In the genomic region with DNA sequence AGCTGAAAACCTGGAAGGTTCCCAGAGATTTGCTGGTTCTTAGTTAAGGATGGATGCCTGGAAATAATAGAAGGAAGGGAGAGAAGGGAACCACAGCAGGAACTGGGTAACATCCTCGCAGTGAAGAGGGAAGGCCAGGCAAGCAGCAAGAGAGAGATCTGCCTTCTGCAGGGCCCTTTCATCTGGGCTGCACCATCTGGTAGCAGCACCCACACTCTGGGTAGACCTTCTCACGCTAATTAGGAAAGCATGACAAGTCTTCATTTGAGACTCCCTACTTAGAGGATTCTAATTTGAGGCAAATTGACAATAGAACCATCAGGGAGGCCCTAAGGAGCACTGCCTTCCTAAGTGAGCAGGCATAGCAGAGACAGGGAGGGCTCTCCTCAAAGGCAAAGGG, we compare ENCODE assay signal across 17 mouse cellular contexts.
"Had no signal": no experiment of that assay in that cellular context is flagged by ENCODE, and none has a peak within 500 bp of the region (broad histone marks: within the 10 kb centered on the region; RNA-seq: fewer than 3 reads in every experiment).

No protein-coding gene starts in this region.

- H3K4me1 ChIP-seq: limb, embryonic 10.5 days; liver, embryonic 15.5 days; midbrain, embryonic 10.5 days; midbrain, embryonic 15.5 days; neural tube, embryonic 12.5 days had no signal

- DNase-seq: kidney, adult 8-10 months; kidney, postnatal 25 days; lung, adult 2 months; lung, postnatal 36 days; retina, postnatal 1 day; right cerebral cortex, postnatal 4 days; spleen, adult 18-20 months; thymus, adult 18-20 months; thymus, postnatal 14 days had no signal

- H3K9me3 ChIP-seq: limb, embryonic 10.5 days; liver, embryonic 15.5 days; midbrain, embryonic 10.5 days; midbrain, embryonic 15.5 days; neural tube, embryonic 12.5 days had no signal

- H3K36me3 ChIP-seq: limb, embryonic 10.5 days; liver, embryonic 15.5 days; midbrain, embryonic 10.5 days; midbrain, embryonic 15.5 days; neural tube, embryonic 12.5 days had no signal

- H3K27ac ChIP-seq: left cerebral cortex, adult 2 months; limb, embryonic 10.5 days; liver, embryonic 15.5 days; midbrain, embryonic 10.5 days; midbrain, embryonic 15.5 days; neural tube, embryonic 12.5 days had no signal

- H3K4me3 ChIP-seq: left cerebral cortex, adult 2 months; limb, embryonic 10.5 days; liver, embryonic 15.5 days; midbrain, embryonic 10.5 days; midbrain, embryonic 15.5 days; neural tube, embryonic 12.5 days had no signal

- H3K27me3 ChIP-seq: liver, embryonic 15.5 days; midbrain, embryonic 15.5 days; neural tube, embryonic 12.5 days had no signal

- H3K9ac ChIP-seq: liver, embryonic 15.5 days; midbrain, embryonic 15.5 days; neural tube, embryonic 12.5 days had no signal

- H3K4me2 ChIP-seq: liver, embryonic 11.5 days; liver, embryonic 15.5 days; midbrain, embryonic 15.5 days; neural tube, embryonic 12.5 days had no signal

- ATAC-seq: lung, postnatal 0 days; midbrain, embryonic 15.5 days had no signal
